Mouse (Mus musculus) olfactory bulb, adult 2 months (tissue): Measurements from ENCODE around the gene Spib.

Source experiments
- CTCF ChIP-seq: fragments of 200-500 bp; IDR thresholded peaks from 2 replicates; pipeline ENCODE4 v1.5.1; 2012; ENCODE audit warnings: low read depth, mild to moderate bottlenecking, low read length, moderate library complexity; ENCODE audit not compliant: insufficient read depth
- POLR2A ChIP-seq: fragments of 200-500 bp; IDR thresholded peaks from 2 replicates; pipeline ENCODE4 v1.6.1; 2012; ENCODE audit warnings: mild to moderate bottlenecking, low read depth, low read length, moderate library complexity; ENCODE audit not compliant: insufficient read depth

GRCm38 (mm10) chr7:44490281-44490680 is 41.6 kb downstream of the Spib start:
- TF ChIP-seq CTCF, result no peak
- no peak for TF ChIP-seq POLR2A
